ENCODE assay signal across 34 mouse cellular contexts in the genomic region with DNA sequence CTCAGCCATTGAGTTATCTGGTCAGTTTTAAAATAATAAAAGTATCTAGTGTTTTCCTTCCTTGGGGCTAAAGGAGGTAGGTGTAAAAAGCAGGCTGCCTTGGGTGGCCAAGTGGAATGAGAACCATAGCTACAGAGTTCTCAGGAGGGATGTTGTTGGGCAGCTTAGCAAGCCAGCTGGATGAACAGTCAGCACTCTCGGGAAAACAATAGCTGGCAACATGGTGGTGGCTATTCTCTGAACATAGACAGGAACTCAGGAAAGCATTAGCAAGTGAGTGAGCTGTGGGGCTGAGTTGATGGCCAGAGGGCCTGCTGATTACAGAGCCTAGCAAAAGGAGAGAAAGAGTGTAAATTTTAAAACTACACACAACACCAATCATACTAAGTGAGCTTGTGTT. TPM values are rescaled to one million over a fixed set of nuclear protein-coding genes. Genes with fewer than 3 reads are reported as not detected.
"Had no signal": no experiment of that assay in that cellular context is flagged by ENCODE, and none has a peak within 500 bp of the region (broad histone marks: within the 10 kb centered on the region; RNA-seq: fewer than 3 reads in every experiment).

No protein-coding gene starts in this region.

- H3K27ac ChIP-seq: hindbrain, embryonic 10.5 days; hindbrain, embryonic 12.5 days; hindbrain, embryonic 14.5 days; intestine, embryonic 15.5 days; kidney, embryonic 15.5 days; kidney, postnatal 0 days; limb, embryonic 13.5 days; limb, embryonic 15.5 days; liver, embryonic 12.5 days; liver, embryonic 14.5 days had no signal

- ATAC-seq: hindbrain, embryonic 16.5 days; inflammation-experienced regulatory T-cells, adult 6 months; intestine, embryonic 15.5 days; intestine, postnatal 0 days; liver, embryonic 12.5 days had no signal

- DNase-seq: gastrocnemius, postnatal 14 days; gastrocnemius, postnatal 36 days; heart, postnatal 10 days; heart, postnatal 4 days; kidney, adult 18-20 months; kidney, adult 8-10 months; kidney, postnatal 14 days; kidney, postnatal 36 days; layer of hippocampus, adult 9-11 months; layer of hippocampus, postnatal 36 days; left cerebral cortex, postnatal 4 days; lung, adult 18-20 months had no signal

- H3K4me3 ChIP-seq: heart, embryonic 12.5 days; hindbrain, embryonic 10.5 days; hindbrain, embryonic 12.5 days; intestine, embryonic 15.5 days; kidney, embryonic 15.5 days; limb, embryonic 13.5 days; limb, embryonic 15.5 days; liver, embryonic 12.5 days had no signal

RNA-seq across cellular contexts. Expression of a gene that starts 27.8 kb away (rescaled TPM):
- total RNA-seq: gastrocnemius, postnatal 36 days; heart, postnatal 4 days; layer of hippocampus, adult 18-20 months; layer of hippocampus, adult 8-10 months; layer of hippocampus, postnatal 14 days; layer of hippocampus, postnatal 36 days; left cerebral cortex, adult 18-20 months; left cerebral cortex, adult 8-10 months; left cerebral cortex, postnatal 10 days; left cerebral cortex, postnatal 25 days; left cerebral cortex, postnatal 4 days; liver, adult 2 months had no signal
